Mouse (Mus musculus) monocyte, adult 5-6 weeks (primary cell): Measurements from ENCODE around the gene Snai1. TPM values are rescaled to one million over a fixed set of nuclear protein-coding genes. Genes with fewer than 3 reads are reported as not detected.

ENCODE experiments used
- ATAC-seq: fragments of 153-309, 156-312 bp; replicated peaks from 2 replicates; pipeline ENCODE4 v1.8.0; 2017; ENCODE audit warnings: mild to moderate bottlenecking; ENCODE audit not compliant: low TSS enrichment, insufficient number of reproducible peaks, severe bottlenecking, poor library complexity, low FRiP score
- total RNA-seq: library from RNA; stranded (forward); fragments of 200-1000, 200-491, 200-594 nt; gene quantifications from 3 replicates; pipeline ENCODE4 v1.2.3, GENCODE M21; 2017

Gene Snai1
- not detected in 3 replicates for total RNA-seq

DNA sequence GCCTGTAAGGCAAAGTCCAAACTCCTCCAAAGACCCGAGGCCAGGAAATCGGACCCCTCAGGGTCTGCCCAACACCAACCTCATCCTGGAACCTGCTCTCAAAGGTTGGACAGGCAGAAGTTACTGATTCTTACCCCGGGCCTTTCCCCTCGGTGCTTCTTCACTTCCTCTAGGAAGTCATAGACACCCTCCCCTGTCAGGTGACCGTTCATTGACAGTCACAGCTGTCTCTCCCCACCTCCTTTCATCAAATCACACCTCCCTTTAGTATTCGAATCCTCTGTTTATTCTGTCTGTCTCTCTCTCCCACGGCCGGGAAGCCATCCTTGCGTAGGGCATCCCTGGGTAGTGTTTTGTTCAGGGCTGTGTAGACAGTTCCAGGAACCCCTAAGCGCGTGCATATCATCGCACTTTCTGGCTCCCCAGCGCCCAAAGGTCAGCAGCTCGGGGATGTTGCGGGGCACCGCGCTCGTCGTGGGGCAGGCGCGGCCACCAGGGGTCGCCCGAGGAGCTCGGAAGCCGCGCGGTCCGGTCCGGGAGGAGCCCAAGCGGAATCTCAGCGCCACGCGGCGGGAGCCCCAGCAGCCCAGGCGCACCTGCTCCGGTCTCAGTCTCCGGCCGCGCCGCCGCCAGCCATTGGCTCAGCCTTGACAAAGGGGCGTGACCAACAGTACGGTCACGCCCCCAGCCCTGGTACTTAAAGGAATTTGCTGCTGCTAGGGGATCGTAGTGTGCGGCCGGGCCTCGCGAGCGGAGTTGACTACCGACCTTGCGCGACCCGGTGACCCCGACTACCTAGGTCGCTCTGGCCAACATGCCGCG is at the start of gene Snai1:
Gene Snai1 (plus strand): TSS at position 720 of the 822 bp plus-strand sequence.
- peak; percentile 75 for ATAC-seq

DNA sequence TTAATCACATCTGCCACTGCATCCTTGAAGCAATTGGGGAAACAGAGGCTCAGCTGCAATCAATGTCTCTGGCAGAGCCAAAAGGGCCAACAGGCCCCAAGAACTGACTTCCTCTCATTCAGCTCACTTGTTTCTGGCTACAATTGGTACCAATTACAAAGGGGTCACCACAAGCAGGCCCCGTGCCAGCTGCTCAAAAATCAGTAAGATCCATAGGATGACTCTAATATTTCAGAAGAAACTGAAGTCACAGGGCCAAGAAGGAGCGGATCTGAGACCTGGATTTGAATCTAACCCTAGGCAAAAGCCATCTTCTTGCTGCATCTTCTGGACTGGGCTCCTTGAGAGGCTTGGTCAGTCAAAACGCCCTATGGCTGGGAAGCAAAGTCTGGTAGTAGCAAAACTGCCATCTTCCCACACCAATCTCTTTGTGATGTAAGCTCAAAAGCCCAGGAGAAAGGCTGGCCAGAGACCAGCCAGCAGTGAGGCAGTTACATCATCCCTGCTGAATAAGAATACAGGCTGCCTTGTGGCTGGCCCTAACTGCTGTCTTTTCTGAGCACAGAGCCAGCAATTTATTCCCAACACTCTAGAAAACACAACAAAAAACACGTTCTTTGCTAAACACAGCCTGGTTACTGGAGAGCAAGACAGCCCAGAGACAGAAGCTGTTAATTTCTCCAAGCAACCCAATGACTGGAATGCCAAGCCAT is 47.0 kb upstream of the Snai1 start:
- ATAC-seq, result no peak

DNA sequence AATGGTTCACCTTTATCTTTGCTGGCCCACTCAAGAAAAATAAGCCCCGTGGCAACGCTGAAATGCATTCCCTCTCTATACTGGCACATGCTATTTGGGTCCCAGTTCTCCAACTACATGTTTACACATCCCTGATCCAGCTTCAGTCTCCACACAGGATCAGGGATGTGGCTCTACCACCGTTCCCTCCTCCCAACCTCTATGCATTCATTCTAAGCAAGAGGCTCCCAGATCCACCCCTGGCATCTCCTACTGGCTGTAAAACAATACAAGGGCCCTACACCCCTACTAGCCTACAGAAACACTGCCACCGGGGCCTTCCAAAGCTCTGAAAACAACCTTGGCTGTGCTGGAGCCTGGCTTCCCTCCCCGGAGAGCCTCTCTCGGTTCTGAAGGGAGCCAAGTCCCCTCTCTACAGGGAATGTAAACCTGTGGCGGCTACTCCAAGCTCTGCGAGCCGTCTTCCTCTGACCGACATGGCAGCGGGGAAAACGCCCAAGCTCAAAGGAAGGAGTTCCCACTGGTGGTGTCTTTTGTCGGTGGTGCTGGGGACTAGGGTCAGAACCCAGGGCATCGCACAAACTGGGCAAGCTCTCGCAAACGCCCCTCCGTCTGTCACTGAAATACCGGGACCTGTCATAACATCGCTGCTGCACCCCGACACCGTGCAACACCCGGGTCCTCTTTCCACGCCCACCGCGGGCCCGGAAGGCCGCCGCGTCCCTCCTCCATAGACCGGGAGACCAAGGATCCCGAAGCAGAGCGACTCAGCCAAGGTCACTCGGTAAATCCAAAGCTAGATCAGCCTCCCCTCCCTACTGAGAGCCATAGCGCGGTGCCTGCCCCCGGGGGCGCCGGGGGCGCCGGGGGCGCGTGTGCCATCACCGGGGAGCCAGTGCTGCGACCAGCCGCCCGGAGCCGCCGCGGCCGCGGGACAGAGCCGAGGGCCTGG is 46.0 kb upstream of the Snai1 start, which contains the start of gene Rnf114:
Gene Rnf114 (plus strand): TSS at position 889 of the 952 bp plus-strand sequence.
- peak; percentile 10; the same call in 1 of the 2 replicates for ATAC-seq

DNA sequence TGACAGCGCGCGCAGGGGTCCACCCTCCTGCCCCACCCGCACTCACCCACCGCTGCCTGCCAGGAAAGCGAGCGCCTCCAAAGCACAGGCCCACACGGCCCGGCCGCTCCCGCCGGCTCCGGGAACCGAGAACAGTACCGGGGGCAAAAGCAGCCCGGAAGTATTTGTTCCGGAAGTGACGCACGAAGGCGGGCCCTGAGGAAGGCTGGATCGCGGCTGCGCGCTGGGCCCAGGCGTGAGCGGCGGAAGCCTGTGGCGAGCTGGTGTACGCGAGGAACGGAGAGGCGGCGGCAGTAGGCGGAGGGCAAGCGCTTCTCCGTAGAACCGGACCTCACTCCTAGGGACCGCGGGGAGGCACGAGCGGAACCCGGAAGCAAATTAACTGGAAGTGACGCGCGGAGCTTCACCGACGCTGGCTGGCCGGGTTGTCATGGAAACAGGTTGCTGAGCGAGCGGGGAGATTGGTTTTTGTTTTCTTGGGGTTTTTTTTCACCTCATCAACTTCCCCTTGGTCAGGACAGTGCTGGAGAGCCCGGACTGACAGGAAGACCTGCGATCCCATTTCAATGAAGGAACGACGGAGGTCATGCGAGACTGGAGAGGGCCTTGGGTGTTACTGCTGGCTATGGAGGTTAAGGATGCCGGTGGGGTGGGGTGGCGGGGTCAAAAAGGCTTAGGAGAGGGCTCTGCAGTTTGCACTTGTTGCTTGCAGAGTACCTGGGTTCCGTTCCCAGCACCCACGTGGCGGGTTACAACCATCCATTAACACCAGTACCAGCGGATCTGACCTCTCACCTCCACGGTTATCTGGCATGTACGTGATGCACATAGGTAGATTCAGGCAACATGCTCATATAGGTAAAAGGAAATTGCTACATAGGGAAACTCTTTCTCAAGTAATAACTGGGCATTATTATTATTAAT is 45.0 kb upstream of the Snai1 start, which contains the start of gene Spata2:
Gene Spata2 (minus strand): TSS at position 175 of the 924 bp plus-strand sequence.
- ATAC-seq, result peak; percentile 85

DNA sequence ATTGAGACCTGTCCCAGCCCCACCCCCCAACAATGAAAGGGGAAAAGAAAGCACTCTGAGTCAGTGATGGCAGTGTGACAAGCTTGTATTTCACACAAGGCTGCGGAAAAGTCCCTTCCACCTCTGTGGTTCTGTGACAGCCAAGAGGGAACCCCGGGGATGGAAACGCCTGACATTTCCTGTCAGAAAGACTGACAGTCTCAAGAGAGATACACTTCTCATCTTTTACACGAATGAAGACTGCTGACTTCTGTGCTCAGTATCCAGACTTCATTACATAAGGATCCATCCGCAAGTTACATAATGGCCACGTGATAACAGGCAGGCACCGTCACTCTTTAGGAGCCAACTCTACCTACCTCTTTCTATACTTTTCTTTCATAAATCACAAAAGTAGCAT is 41.6 kb upstream of the Snai1 start:
- ATAC-seq, result no peak

DNA sequence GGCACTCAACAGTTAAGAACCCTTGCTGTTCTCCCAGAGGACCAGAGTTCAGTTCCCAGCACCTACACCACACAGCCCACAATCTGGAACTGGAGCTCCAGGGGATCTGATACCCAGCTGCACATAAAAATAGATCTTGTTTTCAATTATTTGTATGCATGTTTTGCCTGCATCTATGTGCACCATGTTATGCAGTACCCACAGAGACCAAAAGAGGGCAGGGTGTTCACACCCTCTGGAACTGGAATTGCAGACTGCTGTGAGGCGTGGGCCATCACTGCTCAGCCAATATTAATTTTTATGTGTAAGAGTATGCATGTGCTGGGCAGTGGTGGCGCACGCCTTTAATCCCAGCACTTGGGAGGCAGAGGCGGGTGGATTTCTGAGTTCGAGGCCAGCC is 40.7 kb upstream of the Snai1 start:
- ATAC-seq, result peak; percentile 48; the same call in 1 of the 2 replicates

DNA sequence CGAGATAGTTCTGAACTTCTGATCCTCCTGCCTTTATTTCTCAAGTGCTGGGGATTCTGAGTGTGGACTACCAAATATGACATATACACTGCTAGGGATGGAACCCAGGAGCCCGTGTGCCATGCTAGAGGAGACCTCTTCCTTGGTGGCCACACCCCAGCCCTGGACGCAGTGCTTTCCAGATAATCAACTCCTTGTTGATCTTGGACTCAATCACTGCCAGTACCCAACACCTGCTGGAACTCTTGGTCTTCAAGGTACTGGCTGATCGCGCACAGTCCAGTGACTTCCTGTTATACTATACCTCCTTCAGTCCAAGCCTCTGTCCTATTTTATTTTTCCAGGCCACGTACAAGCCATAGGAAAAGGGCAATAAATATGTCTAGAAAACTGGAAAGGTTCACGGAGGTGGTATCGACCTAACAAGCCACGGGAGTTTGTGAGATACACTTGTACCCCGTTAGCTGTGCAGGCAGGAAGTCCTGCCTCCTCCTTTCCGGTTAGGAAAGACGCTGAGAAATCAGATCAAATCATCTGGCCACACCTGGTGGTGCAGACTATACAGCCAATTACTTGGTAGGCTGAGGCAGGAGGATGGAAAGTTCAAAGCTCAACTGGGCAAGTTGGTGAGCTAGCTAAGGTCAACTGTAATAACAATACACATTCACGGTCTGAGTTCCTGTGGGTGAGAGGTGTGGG is 35.3 kb upstream of the Snai1 start:
- ATAC-seq, result peak; percentile 33; the same call in 1 of the 2 replicates

DNA sequence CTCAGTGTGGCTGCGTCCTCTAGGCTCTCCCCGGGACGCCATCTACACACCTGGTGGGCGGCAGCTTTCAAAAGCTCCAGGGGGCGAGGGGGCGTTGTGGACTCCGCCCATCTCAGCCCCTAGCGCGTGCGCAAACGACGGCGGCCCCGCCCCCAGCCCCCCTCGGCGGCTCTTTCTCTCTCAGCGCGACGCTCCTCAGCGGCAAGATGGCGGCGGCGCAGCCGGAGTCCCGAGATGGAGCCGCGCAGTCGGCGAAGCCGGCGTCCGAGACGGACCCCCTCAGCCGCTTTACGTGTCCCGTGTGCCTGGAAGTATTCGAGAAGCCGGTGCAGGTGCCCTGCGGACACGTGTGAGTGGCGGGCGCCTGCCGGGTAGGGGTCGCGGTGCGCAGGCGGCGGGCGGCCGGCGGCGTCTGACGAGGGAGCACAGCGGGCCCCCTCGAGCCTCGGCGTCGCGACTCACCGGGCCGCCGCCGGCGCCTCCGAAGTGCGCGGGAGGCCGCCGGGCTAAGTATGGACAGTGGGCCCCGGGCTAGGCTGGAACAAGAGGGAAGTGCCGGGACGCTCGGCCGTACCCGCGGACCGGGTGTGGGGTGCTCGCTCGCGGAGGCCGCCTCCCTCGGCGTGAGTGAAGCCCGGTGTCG is 34.6 kb upstream of the Snai1 start:
- peak; percentile 31; the same call in 1 of the 2 replicates for ATAC-seq

DNA sequence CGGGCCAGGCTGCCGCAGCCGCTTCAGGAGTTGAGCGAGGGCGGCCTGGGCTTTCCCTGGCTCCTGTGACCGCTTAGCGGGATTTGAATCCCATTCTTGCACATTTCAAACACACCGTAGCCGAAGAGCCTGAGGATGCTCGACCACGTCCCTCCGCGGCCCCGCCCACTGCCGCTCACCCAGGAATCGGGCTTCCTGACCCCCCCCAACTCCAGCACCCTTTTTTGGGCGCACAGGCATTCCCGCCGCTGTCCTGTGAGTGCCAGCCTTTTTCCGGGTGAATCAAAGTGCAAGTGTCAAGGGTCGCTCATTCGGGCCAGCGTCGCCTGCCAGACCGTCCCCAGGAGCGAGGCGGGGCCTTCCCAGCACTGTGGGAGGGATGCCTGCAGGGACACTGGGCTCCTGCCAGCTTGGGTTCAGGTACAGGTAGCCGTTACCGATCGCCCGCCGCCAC is 34.1 kb upstream of the Snai1 start:
- no peak for ATAC-seq

DNA sequence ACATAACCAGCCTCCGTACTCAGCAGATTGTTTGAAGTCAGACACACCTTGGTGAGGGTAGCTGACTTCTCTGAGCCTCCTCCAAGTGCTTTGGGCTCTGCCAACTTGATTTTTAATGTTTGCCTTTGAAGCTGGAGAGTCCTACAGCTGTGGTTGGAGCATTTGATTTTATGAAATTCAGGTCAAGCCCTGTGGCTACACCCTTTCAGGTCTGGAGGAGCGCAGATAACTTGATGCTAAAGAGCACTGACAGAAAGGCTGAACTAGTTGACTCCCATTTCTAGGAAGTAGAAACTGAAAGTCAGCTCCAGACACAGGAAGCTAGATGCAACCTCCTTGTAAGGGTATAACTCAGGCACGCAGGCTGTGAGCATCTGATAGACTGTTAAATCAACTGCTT is 32.9 kb upstream of the Snai1 start:
- peak; percentile 84 for ATAC-seq

DNA sequence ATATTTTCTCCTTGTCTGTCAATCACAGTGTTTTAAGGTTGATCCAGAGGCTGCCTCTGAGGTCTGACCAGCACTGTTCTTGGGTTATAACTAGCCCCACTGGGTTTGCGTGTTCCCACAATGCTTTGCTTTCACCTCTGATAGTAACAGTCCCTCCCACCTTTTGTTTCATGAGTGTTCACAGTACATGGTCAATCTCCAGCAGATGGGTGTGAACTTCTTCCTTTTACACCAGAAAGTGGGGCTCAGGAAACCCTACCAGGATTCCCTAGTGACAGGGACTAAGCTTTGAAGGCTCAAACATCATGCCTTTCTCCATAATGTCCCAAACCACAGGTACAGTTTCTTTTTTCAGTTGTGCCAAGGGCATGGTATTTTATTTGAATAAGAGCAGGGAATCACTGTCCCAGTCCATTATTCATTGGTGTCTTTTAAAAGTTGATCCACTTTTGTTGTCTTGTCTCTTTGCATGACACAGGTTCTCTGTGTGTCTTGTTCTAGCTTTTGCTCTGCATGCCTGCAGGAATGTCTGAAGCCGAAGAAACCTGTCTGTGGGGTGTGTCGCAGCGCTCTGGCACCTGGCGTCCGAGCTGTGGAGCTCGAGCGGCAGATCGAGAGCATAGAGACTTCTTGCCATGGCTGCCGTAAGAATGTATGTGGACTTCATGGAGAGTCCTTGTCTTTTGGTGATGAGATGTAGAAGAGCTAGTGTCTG is 31.3 kb upstream of the Snai1 start:
- no peak for ATAC-seq

DNA sequence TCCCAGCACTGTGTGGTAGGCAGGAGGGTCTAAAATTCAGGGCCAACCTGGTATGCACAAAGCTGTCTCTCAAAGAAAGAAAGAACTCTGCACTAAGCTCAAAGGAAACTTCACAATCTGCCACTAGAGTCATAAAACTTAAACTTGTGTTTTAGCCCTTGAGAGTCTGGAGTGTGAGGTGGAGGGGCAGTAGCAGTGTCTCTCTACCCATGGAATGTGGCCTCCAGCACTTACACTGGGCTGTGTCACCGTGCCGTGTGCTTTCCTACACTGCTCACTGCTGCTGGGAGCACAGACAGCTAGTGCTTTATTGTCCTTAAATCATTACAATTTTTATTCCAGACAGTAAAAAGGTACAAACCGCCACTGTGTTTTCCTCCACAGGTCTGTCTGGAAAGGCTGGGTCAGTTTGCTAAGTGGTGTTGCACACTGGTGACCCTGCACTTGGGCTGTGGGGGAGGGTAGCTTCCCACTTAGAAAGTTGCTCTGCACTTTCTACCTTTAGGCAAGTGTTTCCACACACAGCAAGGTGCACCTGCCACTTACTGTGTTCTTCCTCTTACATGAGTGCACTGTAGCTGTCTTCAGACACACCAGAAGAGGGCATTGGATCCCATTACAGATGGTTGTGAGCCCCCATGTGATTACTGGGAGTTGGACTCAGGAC is 30.1 kb upstream of the Snai1 start:
- no peak for ATAC-seq

DNA sequence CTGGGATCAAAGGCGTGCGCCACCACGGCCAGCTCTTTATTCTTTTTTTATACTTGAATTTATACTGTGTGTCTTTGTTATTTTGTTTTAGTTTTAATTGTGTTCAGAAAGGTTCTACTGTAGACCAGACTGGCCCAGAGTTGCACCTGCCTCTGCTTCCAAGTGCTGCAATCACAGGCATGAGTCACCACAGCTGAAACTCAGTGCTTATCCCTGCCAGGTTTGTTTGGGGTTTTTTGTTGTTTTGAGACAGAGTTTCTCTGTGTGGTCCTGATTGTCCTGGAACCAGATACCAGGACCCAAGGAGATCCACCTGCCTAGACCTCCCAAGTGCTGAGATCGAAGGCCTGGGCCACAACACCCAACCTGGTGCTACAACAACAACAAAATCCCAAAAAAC is 29.4 kb upstream of the Snai1 start:
- ATAC-seq, result no peak

DNA sequence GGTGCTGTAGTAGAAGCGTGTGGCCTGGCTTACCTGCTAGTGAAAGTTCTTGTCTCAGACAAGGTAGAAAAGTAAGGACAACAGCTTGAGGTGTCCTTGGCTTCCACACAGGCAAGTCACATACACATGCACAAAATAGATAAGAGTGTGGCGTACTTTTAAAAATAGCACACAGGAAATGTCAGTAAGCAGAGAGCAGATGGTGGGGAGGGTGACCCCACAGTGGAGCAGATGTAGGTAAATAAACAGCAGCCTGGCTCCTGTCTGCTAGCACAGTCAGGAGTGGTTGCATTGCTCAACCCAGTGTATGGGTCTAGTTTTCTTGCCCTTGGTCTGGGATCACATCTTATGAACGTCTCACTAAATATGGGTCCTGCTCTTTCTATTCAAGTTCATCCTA is 27.5 kb upstream of the Snai1 start:
- ATAC-seq, result no peak

DNA sequence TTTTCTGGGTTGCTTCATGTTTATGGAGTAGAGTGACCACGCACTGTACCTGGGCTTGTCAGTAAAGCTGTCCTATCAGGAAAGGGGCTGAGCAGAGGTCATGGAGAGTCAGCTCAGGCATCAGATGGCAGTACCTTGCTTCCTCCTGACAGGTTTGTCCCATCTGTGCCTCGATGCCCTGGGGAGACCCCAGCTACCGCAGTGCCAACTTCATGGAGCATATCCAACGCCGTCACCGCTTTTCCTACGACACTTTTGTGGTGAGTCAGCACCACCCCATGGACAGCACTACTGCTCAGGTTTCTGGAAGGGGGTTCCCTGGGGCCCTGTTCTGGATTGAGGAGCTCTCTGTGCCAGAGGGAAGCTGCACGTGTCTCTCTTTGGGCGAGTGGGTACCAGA is 25.6 kb upstream of the Snai1 start:
- no peak for ATAC-seq

DNA sequence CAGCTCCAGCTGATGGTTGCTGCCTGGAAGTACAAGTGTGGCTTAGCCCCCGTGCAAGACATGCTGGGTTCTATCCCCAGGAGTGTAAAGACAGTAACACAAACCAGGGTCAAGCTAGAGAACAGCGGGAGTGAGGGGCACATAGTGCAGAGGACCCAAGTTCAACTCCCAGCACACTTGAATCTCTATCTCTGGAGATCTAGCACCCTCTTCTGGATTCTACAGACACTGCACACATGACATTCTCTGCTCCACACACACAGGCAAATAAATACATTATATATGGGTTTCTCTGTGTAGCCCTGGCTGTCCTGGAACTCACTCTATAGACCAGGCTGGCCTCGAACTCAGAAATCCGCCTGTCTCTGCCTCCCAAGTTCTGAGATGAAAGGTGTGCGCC is 25.0 kb upstream of the Snai1 start:
- ATAC-seq, result 0 out of 2 replicates have a peak, but pooled peaks have one; percentile 6
